Mouse (Mus musculus) v-Abl transformed pro-B cells (cell line): ENCODE results near the gene Vmn2r90.
"Not testable (repeated sequence)": the region's sequence is repeated elsewhere in the genome, so short reads cannot be mapped to it uniquely, and the experiment has no call there.

Experiments used
- in situ Hi-C, 2 experiments: fragments of 400-800 bp; cut with MboI; formaldehyde crosslinking; loops; one replicate each; pipeline ENCODE4 v1.15.1; 2025; ENCODE audit not compliant: unreplicated experiment in 2 of 2

Gene Vmn2r90

DNA sequence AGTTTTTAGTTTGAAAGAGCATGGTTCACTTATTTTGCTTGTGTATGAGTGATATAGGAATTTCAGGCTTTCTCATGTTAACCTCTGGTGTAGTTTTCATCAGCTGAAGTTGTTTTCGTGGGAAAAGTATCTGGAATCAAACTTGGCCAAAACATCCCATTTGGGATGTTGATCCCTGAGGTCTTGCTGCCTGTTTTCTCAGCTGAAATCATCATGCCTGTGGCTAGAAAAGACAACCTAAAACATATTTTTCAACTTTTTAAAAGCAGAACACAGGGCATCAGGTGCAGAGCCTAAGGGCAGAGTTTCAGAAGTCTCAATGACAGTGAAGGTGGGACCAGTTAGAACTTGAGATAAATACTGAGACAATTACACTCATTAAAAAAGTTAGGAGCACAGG is at the start of gene Vmn2r90:
TSS of gene Vmn2r90 (plus strand) at position 301 of the 400 bp plus-strand sequence.
- in situ Hi-C loops, result no loop called here

DNA sequence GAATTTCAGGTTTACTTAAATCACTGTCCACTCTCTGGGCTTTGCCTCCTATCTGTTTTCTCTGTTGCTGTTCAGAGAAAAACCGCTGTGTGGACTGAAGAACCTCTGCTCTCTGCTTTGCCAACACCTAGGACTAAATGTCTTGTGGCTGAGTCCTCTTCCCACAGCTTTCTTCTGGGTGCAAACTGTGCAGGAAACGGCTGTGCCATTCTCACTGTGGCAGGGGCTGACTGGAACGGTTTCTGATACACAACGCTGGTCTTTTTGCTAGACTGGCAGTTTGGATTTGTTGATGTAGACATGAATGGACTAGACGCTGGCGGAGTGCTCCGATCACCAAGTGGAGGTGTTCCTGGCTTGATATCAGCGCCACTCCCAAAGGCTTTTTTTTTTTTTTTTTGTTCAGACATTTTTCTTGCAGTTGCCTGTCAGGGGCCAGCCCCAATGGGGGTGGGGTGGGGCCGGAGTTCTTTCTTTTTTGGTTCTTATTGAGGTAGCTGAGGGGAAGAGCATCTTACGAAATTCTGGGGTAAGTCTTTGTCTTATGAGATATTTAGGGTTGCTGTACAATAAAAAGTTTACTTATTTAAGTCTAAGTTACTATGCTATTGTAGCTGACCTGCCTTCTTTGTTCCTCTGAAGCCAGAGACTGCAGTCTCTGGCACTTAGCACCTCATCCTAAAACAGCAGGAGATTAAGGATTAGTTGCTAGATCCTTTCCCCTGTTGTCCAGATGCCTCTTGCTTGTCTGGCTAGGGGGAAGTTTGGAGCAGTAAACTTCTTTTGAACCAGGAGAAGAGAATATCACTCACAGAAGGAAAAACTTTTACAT is 48.3 kb upstream of the Vmn2r90 start:
- in situ Hi-C loops, result no loop called here

GRCm38 (mm10) chr17:17655829-17656176 is 47.7 kb upstream of the Vmn2r90 start:
- in situ Hi-C loops, result no loop called here

- in situ Hi-C loops, result no loop called here
Observed at GRCm38 (mm10) chr17:17678781-17679180, 24.8 kb upstream of the Vmn2r90 start.

GRCm38 (mm10) chr17:17690659-17691058 is 12.9 kb upstream of the Vmn2r90 start:
- in situ Hi-C loops, result no loop called here

GRCm38 (mm10) chr17:17732396-17732795 is 28.8 kb downstream of the Vmn2r90 start:
- in situ Hi-C loops, result not testable (repeated sequence)

DNA sequence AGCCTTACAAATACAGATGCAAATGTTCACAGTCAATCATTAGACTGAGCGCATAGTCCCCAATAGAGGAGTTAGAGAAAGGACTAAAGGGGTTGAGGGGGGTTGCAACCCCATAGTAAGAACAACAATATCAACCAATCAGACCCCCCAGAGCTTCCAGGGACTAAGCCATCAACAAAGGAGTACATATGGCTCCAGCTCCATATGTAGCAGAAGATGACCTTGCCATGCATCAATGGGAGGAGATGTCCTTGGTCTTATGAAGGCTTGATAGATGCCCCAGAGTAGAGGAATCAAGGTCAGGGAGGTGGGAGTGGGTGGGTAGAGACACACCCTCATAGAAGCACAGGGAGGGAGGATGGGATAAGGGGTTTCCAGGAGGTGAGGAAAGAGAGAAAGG is 35.1 kb downstream of the Vmn2r90 start:
- in situ Hi-C loops, result no loop called here

GRCm38 (mm10) chr17:17739300-17739699 is 35.8 kb downstream of the Vmn2r90 start:
- in situ Hi-C loops, result not testable (repeated sequence)

GRCm38 (mm10) chr17:17739936-17740335 is 36.4 kb downstream of the Vmn2r90 start:
- in situ Hi-C loops, result loop anchor here (5.0 to 10.0 kb wide), 2 partner anchors 93 to 175 kb away; no protein-coding TSS in a partner anchor

DNA sequence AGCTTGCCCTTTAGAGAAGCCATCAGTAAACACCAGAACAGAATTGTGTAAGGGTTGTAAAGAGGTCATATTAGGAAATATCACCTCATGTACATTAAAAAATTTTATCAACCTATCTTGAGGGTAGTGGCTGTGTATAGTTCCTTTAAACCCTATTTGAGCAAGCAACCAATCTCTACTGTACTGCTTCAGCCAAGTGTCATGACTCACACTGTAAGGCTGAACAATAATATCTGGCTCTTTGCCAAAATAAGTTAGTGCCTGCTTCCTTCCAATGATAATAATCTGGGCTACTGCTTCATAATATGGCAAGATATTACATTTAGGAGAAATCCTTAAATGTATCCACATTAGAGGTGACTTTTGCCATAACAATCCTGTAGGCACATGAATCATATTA is 38.0 kb downstream of the Vmn2r90 start:
- in situ Hi-C loops, result loop anchor here (5.0 to 10.0 kb wide), 2 partner anchors 94 to 177 kb away; no protein-coding TSS in a partner anchor

DNA sequence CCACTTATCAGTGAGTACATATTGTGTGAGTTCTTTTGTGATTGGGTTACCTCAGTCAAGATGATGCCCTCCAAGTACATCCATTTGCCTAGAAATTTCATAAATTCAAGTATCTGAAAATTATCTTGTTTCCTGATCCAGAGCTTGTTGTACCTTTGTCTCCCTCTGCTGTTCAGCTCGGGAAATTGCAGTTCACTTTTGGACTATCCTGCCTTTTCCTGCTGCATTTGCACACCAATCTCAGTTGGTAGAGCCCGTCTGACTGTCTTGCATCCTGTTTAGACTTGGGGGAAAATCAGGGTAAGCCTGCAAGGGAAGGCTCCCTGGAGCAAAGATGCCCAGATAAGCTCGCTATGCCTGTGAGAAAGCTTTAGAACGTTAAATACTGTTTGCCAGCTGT is 45.8 kb downstream of the Vmn2r90 start:
- in situ Hi-C loops, result loop anchor here (5.0 to 10.0 kb wide), 3 partner anchors 102 to 357 kb away; no protein-coding TSS in a partner anchor

DNA sequence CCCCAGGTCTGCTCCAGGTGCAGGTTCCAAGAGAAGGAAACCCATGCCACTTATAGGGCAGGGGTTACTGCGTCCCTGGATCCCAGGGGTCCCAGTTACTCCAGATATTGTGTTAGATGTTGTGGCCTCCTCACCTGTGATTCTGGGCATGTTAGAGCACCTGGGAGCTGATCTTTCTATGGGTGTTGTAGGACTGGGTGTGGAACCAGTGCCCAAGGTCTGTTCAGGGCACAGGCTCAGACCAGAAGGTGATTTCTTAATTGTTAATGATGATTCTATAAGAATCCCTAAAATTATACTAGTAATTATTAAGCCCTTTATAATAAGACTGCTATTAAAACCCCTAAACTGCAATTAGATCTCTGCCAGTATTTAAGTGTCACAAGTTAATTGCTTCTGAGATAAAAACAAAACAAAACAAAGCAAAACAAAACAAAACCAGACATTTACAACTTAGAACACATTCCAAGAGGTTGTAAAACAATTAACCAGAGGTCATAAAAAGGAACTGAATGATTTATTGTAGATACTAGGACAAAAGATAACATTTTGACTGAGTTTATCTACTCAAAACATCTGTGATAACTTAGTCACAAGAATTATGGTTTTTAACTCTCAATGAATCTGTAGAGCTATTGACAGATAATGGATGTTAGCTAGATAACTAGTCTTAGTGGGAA is 59.2 kb downstream of the Vmn2r90 start:
- in situ Hi-C loops, result loop anchor here (5.0 kb wide), 2 partner anchors 130 to 135 kb away; no protein-coding TSS in a partner anchor

GRCm38 (mm10) chr17:17764206-17764605 is 60.7 kb downstream of the Vmn2r90 start:
- in situ Hi-C loops, result loop anchor here (5.0 kb wide), 2 partner anchors 128 to 133 kb away; no protein-coding TSS in a partner anchor

- in situ Hi-C loops, result no loop called here
Observed at GRCm38 (mm10) chr17:17766481-17766880, 62.9 kb downstream of the Vmn2r90 start.
